Mouse (Mus musculus) heart, adult 18-20 months (tissue): ENCODE results near the gene Kcnip2. TPM values are rescaled to one million over a fixed set of nuclear protein-coding genes. Genes with fewer than 3 reads are reported as not detected.

Experiments
- DNase-seq, 2 experiments: peaks; one replicate each; pipeline ENCODE4 v3.0.0; 2021 to 2022; ENCODE audit warnings: mixed read lengths in 1 of 2
- long read RNA-seq, 2 experiments: library from polyadenylated mRNA; stranded (forward); transcript quantifications; one replicate each; pipeline ENCODE4 v2.0.0; 2021
- total RNA-seq, 2 experiments: library from RNA; stranded (reverse); gene quantifications; 2 replicates each; pipeline ENCODE4 v1.2.3; 2021

The Kcnip2 gene
- total RNA-seq = 100 to 1,000 TPM; 176 to 206 TPM
- long read RNA-seq, experiment 1, transcript Kcnip2-208 (8 exons, 693 nt) = minor isoform, 21 of 90 reads
- long read RNA-seq, experiment 1, transcript Kcnip2-209 (10 exons, 2,395 nt) = minor isoform, 19 of 90 reads
- long read RNA-seq, experiment 1, transcript Kcnip2-202 (9 exons, 2,302 nt) = major isoform, 33 of 90 reads
- long read RNA-seq, experiment 1, partial matches to known transcripts = 5 of 90 reads
- long read RNA-seq, experiment 1, other reads (novel, unspliced or antisense) = 12 of 90 reads
- long read RNA-seq, experiment 2, transcript Kcnip2-202 (9 exons, 2,302 nt) = major isoform, 18 of 50 reads
- long read RNA-seq, experiment 2, transcript Kcnip2-209 (10 exons, 2,395 nt) = minor isoform, 9 of 50 reads
- long read RNA-seq, experiment 2, transcript Kcnip2-208 (8 exons, 693 nt) = minor isoform, 8 of 50 reads
- long read RNA-seq, experiment 2, partial matches to known transcripts = 1 of 50 reads
- long read RNA-seq, experiment 2, other reads (novel, unspliced or antisense) = 14 of 50 reads

GRCm38 (mm10) chr19:45815831-45816405, at the start of gene Kcnip2:
TSS of gene Kcnip2 (minus strand) at chr19:45816061.
- peak in 1 of 2 experiments; percentile 50 for DNase-seq

GRCm38 (mm10) chr19:45855284-45855920, 39.5 kb upstream of the Kcnip2 start:
- DNase-seq = peak in 1 of 2 experiments; percentile 40

GRCm38 (mm10) chr19:45854521-45854920, 38.7 kb upstream of the Kcnip2 start:
- peak; percentile 75 to 82 for DNase-seq

DNA sequence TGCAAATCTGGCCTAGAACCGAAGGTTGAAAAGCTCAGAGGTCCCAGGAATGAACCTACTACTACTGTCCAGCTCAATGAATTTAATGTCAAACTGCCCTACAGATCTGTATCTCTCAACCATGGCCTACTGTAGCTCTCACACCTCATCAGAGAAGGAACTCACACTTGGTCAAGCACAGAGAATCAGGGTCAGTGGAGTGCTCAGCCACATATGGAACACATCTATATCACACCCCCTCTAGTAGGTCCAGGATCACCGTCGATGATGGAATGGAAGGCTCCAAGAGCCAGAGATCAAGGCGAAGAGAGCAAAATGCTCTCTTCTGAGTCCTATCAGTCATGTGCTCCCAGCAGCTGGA, 31.9 kb upstream of the Kcnip2 start:
- DNase-seq = no peak

DNA sequence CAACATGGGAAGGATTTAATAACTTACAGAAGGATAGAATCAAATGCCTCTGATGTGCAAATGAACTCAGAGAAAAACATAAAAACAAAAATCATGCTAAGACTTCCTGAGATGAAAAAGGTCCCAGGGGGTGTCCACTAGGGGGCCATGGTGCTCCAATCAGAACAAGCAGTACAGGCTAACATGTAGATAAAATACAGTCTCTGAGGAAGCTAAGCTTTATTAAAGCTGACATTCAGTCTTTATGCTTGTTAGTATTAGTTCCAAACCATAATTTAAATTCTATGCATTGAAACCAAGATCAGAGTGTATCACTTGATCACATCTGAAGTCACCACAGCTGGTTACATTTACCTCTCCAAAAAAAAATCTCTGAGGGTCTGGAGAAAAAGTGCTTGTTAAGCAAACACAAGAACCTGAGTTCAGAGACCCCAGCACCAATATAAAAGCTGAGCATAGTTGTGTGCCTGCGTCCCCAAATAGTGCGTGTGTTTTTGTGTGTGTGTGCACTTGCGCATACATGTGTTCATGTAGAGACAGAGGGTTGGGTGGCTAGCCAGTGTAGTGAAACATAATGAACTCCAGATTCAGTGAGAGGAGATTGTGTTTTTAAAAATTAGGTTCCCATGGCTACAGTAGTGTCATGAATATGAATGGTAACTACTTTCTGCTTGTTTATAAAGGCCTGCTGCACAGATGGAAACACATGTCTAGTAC, 31.3 kb upstream of the Kcnip2 start:
- DNase-seq = no peak

DNA sequence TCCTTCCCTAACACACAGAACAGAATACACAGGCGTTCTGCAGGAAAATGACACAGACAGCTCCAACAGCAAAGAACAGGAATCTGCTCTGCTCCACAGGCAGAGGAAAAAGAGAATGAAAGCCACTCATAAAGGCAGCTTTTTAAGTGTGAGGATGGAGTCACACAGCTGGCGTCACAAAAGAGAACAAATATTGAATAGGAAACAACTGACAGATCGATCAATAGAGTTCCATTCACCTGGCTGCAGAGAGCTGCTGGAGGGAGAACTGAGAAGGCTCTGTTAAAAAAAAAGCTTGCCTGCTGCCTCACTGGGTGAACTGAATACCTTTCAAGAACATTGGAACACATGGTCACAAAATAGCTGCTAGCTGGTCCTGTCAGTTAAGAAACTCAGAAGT, 28.3 kb upstream of the Kcnip2 start:
- no peak for DNase-seq

DNA sequence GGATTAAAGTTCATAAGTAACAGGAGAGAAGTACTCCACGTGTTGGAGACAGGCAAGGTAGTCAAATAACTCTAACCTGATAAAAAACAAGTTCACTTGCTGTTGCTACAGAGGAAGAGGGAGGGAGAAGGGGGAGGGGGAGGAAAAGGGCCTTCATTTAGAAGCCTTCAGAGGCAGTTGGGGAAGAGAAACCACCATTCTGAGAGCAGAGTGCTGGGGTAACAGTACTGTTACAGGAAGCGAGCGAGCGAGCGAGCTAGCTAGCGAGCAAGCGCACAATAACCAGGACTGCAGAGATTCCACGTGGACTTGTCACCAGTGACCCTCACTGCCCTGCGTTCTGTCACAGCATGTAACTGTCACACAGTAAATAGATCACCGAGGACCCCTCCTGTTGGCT, 27.6 kb upstream of the Kcnip2 start:
- DNase-seq = no peak

DNA sequence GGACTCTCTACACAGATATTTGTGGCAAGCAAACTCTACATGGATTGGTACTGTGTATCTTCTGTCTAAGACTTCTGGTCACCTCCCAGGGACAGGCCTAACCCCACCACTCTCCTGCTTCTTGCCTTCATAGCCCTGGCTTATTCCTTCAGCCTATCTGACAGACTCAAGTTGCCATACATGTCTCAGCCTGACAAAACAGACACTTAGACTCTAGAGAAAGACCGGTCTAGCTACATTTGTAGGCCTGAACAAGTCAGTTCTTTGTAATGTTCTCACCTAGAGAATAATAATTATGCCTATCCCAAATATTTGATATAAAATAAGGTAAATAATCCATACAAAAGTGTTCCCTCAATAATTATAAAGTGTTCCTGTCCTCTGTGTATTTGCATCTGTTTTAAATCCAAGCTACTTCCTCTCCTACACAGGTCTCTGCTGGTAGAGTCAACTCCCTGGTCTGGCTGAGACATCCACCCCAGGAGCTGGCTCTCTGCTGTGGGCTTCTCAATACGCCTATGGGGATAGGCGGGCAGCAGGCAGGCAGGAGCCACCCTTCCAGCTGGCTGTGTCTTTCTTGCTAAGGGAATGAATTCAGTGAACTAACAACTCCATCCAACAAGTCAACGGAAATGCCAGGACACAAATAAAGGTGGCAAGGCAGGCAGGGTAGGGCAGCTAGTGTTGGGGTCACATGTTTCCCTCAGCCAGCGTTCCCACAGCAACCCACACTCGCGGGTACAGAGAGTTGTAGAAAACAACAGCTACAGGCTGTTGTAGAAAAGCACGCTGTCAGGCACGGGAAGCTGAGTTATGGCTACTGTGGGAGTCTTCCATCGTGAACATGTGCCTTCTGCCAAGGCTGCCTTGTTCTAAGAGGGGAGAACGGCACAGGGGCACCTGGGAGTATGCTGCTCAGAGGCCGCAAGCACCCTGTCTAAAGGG, 21.5 kb upstream of the Kcnip2 start:
- no peak for DNase-seq

DNA sequence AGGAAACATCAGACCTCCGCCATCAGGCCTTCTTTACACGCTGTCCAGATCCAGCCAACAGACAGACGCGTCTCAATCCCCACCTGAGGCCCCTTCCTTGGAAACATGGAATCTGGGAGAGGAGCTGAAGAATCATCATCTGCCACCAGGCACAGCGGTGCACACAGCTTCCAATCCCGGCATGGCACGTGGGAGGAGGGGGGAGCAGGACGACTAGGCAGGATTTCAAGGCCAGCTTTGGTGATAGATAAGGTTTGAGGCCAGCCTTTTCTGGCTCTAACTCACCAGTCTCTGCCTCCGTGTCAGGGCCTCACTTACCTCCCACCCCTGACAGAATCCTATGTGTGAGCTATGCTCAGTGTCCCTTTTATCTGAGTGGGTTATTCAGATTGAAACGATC, 19.6 kb upstream of the Kcnip2 start:
- DNase-seq = peak; percentile 54 to 57

DNA sequence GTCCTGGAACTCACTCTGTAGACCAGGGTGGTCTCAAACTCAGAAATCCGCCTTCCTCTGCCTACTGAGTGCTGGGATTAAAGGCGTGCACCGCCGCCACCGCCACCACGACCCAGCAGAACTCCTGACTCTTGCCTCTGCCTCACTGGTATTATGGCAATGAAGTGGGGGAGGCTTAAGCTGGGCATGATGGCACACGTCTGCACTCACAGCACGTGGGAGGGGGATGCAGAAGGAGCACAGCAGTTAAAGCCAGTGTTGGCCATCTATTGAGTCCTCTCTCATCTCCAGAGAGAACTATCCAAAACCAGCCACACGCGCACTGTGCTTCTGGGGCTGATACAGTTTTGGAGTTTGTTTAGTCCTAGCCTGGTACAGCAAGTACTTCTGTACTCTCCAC, 17.8 kb upstream of the Kcnip2 start:
- no peak for DNase-seq

GRCm38 (mm10) chr19:45830679-45831078, 14.8 kb upstream of the Kcnip2 start:
- DNase-seq = no peak

DNA sequence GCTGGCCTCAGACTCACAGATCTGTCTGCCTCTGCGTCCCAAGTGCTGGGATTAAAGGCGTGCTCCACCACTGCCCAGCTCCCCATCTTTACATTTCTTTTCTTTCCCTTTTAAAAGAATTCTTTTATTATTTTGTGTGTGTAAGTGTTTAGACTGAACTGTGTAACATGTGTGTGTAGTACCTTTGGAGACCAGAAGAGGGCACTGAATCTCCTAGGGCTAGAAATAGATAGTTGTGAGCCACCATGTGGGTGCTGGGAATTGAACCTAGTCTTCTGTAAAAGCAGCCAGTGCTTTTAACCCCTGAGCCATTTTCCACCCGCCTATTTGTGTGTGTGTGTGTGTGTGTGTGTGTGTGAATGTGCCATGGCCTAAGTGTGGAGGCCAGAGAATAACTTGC, 11.9 kb upstream of the Kcnip2 start:
- DNase-seq = no peak

DNA sequence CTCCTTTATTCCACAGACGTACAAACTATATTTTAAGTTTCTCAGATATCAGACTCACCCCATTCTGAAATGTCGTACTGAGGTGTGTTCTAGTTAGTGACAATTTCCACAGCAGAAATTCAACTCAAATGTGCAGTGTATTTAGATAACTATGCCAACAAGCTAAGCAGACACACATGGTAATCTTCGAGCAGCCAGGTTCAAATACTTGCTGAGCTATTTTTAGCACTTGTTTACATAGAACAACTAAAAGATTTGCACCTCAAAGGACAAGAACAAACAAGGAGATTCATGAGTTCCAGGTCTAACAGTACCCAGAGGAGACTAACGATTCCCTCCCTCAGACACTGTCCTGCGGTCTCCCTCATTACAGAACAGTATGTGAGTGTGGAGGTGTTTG, 11.3 kb upstream of the Kcnip2 start:
- peak in 1 of 2 experiments; percentile 44 for DNase-seq

DNA sequence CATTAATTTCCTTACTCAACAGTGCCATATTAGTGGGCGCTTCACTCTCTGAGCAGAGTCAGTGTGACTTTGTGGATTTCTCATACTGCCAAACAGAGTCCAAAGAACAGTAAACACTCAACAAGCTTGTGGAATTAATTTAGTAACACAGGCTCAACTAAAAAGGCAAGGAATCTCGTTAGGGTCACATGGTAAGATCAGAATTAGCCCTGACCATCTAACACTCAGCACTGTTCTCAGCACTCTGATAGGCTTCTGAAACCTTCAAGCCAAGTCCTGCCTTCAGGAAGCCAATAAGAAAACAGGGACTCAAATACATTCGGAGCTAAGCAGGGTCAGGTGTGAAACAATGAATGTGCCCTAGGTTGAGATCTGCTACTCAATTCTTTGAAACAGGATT, 10.3 kb upstream of the Kcnip2 start:
- DNase-seq = peak; percentile 44 to 70

- DNase-seq = no peak
These were observed 6.0 kb upstream of the Kcnip2 start for GRCm38 (mm10) chr19:45821832-45822231.

- DNase-seq = no peak
These were observed 2.1 kb upstream of the Kcnip2 start for GRCm38 (mm10) chr19:45817816-45818490.

- no peak for DNase-seq
These were observed 866 bp upstream of the Kcnip2 start for GRCm38 (mm10) chr19:45816727-45817126.

DNA sequence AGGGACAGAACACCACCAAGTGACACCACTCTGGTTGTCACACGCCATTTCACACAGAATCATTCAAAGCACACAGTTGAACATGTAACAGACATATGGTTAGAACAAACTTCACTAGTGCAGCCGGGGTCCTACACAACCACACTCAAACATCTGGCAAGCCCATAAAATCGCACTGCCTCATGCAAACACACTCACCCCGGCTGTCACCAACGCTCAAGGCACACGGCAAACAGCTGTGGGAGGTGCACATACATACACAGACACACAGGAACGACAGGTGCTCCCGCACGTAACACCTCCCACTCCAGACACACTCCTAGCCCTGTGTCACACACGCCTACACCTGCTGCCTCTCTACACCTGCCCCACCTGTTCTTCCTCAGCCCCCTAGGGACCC, 691 bp downstream of the Kcnip2 start:
- DNase-seq = no peak

DNA sequence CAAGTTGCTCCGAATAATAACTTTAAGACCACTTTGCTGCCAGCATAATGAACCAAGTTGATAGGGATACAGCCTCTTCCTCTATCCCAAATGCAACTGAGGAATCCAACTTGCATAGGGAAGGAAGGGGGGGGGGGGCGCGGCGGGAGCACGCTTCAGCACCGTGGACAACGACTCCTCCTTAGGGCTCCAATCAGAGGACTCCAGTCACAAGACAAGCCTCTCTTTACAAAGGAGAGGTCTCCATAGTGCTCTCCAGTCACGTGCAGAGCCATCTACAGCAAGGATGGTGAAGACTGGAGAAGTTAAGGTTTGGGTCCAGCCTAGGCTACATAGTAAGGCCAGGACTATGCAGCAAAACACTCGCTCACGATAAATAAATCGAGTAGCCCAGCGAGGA, 2.1 kb downstream of the Kcnip2 start:
- peak in 1 of 2 experiments; percentile 31 for DNase-seq

DNA sequence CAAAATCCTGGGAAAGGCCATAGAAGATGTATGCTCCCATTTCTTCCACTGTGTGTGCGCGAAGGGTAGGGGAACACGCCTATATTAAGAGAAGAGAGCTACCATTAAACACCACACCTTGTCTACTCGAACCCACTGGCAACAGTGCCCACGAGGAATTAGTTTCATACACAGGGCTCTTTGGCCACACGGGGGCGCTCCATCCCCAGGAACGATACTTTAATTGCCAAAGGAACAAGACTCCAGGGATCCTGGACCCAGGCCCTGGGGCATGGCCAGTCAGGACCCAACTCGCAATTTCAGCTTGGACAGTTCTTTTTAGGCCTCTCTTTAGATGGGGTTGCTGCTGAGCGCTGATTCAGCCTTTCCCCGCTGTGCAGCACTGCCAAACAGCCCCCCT, 2.6 kb downstream of the Kcnip2 start:
- DNase-seq = peak; percentile 76 to 94
